Mouse (Mus musculus) forebrain, embryonic 14.5 days (tissue): ENCODE measurements at regions not wholly inside any gene's neighbourhood (a gene's known extent, or its start where the extent isn't known, plus 50 kb on each side); places are given as distances from the start of the nearest gene placed in this dataset.
A peak's percentile ranks its signal among the peaks of the same experiment; 100 is the strongest.
"Not testable (repeated sequence)": the region's sequence is repeated elsewhere in the genome, so short reads cannot be mapped to it uniquely, and the experiment has no call there.

Experiments used
- ATAC-seq: fragments of 200-750 bp; cut with Nextera tagmentation; 2 replicates; pipeline ENCODE4 v1.8.0; 2017; ENCODE audit warnings: mild to moderate bottlenecking, moderate library complexity
- DNase-seq: peaks from one replicate; pipeline ENCODE4 v3.0.0-alpha.2; 2015; ENCODE audit warnings: low spot score
- H3K27ac ChIP-seq: fragments of 300-500 bp; sonication (generic); 2 replicates; pipeline ENCODE4 v1.5.1; 2014; ENCODE audit warnings: low read depth, mild to moderate bottlenecking, control low read depth, low read length, moderate library complexity
- H3K27me3 ChIP-seq: fragments of 300-500 bp; sonication (generic); replicated peaks from 2 replicates; pipeline ENCODE4 v1.6.1; 2014; ENCODE audit warnings: low read length, control low read depth, mixed read lengths; ENCODE audit not compliant: control insufficient read depth, insufficient read depth
- H3K36me3 ChIP-seq: fragments of 300-500 bp; sonication (generic); 2 replicates; pipeline ENCODE4 v1.6.1; 2014; ENCODE audit warnings: low read length, control low read depth; ENCODE audit not compliant: control insufficient read depth, insufficient read depth
- H3K4me1 ChIP-seq: fragments of 300-500 bp; sonication (generic); 2 replicates; pipeline ENCODE4 v1.6.1; 2014; ENCODE audit warnings: antibody characterized with exemption, low read length, control low read depth; ENCODE audit not compliant: control insufficient read depth, insufficient read depth
- H3K4me2 ChIP-seq: fragments of 300-500 bp; sonication (generic); 2 replicates; pipeline ENCODE4 v1.6.1; 2014; ENCODE audit warnings: mild to moderate bottlenecking, control low read depth, low read length
- H3K4me3 ChIP-seq: fragments of 300-500 bp; sonication (generic); 2 replicates; pipeline ENCODE4 v1.5.1; 2014; ENCODE audit warnings: low read depth, low read length, control low read depth
- H3K9ac ChIP-seq: fragments of 300-500 bp; sonication (generic); 2 replicates; pipeline ENCODE4 v1.6.1; 2014; ENCODE audit warnings: mild to moderate bottlenecking, low read length, control low read depth, moderate library complexity
- H3K9me3 ChIP-seq: fragments of 300-500 bp; sonication (generic); replicated peaks from 2 replicates; pipeline ENCODE4 v1.6.1; 2016; ENCODE audit warnings: low read length, control low read depth, mixed read lengths; ENCODE audit not compliant: control insufficient read depth
- WGBS: fragments of 180-500 bp; shearing (Covaris S2); extraction: QIAGEN DNeasy Blood & Tissue Kit; methylation state at CpG from one replicate; pipeline ENCODE4 v1.1.7; 2014; 5-methylcytosine and 5-hydroxymethylcytosine counted together

DNA sequence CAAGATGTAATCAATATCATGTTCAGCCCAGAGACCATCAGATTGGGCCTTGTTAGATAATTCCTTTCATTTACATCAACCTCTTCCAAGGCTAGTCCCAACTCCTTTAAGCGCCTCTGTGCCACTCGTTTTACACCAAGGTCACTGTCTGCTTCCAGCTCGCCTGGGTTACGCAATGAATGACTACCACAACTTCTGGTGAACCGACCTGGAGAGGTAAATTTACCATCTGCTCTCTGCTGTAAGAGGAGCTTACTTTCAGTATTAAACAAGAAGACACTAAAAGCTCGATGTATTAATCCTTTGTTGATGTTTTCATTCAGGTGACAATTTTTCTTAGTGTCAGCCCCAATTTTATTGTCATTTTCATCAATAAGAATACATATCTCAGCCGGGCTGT, 51.7 kb upstream of the Fam174b start:
- H3K27ac ChIP-seq = no peak overlapping the region
- H3K9me3 ChIP-seq = no peaks in the 10 kb centered on the region
- no peaks in the 10 kb centered on the region for H3K36me3 ChIP-seq
- H3K4me3 ChIP-seq = no peak overlapping the region
- ATAC-seq = no peak
- H3K4me1 ChIP-seq = no peaks in the 10 kb centered on the region
- DNase-seq = no peak
- no peak overlapping the region for H3K4me2 ChIP-seq
- 89% methylated on average over 7 of the region's 7 CpGs for WGBS
- H3K27me3 ChIP-seq = no peaks in the 10 kb centered on the region
- H3K9ac ChIP-seq = no peak overlapping the region

DNA sequence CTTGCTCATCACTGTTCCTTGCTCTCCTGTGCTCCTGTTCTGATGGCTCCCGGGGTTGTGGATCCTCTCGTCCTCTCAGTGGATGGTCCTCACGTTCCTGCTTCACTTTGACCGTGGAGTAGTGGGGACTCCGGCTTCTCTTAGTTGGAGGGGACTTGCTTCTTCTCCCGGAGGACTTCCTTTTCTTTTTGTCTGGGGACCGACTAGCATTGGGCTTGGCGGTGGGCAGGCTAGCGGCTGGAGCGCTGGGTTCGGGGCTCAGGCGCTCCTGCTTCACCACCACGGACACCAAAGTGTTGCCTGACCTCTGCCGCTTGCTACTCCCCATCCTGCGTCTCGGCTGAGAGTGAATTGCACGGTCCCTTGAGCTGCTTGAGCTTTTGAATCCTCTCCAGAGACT, 53.9 kb upstream of the Fam174b start:
- H3K4me2 ChIP-seq, H3K9me3 ChIP-seq, H3K4me1 ChIP-seq, H3K36me3 ChIP-seq, H3K27ac ChIP-seq, H3K27me3 ChIP-seq, H3K9ac ChIP-seq, DNase-seq, H3K4me3 ChIP-seq, ATAC-seq: not testable (repeated sequence)
- 95% methylated on average over 16 of the region's 17 CpGs for WGBS

DNA sequence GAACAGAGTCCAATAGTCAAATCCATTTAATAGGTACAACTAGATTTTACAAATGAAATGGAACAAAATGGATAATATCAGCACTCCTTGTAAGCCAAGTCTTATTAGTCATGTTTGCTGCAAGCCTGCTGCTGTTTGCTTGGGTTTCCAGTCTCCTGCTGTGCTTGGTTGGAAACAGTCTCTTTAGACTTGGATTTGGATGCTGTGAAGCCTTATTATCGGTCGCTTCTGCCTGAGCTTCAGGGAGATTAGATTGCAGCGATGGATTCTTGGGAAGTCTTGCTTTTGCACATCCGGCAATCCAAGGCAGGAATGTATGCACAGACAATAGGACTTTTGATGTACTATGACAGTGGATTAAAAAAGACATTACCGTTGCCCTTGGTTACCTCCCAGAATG, 57.3 kb upstream of the Fam174b start:
- H3K9ac ChIP-seq = no peak overlapping the region
- 39% methylated on average over 5 of the region's 5 CpGs for WGBS
- no peaks in the 10 kb centered on the region for H3K9me3 ChIP-seq
- H3K27ac ChIP-seq = no peak overlapping the region
- ATAC-seq (no peak), DNase-seq (peak; percentile 23)
- no peaks in the 10 kb centered on the region for H3K27me3 ChIP-seq
- H3K36me3 ChIP-seq = no peaks in the 10 kb centered on the region
- no peak overlapping the region for H3K4me3 ChIP-seq
- H3K4me1 ChIP-seq = no peaks in the 10 kb centered on the region
- no peak overlapping the region for H3K4me2 ChIP-seq

DNA sequence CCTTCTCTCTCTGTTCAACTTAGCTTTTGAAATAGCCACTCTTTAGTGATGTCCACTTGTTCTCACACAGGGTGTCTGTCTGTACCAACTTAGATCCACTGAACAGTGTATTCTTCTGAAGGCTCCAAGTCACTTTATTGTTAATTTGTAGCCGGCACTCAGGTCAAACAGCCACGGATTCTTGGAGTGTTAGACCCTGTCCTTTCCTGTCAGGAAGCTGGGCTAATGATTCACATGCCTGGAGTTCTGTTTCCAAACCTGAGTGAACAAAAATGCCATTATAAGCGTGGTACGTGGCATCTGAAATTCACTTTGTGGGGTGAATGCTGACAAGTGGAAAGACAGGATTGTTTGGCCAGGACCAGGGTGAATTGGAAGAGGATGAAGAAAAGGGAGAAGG, 69.5 kb upstream of the Fam174b start:
- no peak for ATAC-seq
- no peak for DNase-seq
- H3K27ac ChIP-seq = no peak overlapping the region
- no peaks in the 10 kb centered on the region for H3K9me3 ChIP-seq
- no peaks in the 10 kb centered on the region for H3K4me1 ChIP-seq
- H3K4me3 ChIP-seq = no peak overlapping the region
- H3K9ac ChIP-seq = no peak overlapping the region
- H3K36me3 ChIP-seq = no peaks in the 10 kb centered on the region
- H3K4me2 ChIP-seq = no peak overlapping the region
- no peaks in the 10 kb centered on the region for H3K27me3 ChIP-seq
- WGBS = 79% methylated on average over 4 of the region's 4 CpGs

DNA sequence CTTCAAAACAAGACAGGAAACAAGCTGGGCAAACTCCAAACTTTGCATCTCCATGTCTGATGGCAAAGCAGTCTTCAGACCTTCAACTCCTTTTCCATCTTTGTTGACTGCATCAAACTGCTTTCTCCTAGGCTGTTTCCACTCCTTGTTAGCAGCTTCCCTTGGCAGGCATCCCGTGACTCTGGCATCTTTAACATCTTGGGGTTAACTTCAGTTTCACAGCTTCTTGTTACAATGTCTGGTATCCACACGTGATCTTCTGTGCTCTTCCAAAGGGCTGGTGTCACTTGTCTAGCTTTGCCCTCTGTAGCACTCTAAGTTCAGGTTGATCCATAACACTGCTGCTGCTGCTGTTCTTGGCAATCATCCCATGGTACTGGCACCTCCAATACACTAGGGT, 71.3 kb upstream of the Fam174b start:
- ATAC-seq = no peak
- no peaks in the 10 kb centered on the region for H3K9me3 ChIP-seq
- H3K4me3 ChIP-seq = no peak overlapping the region
- 74% methylated on average over 2 of the region's 2 CpGs for WGBS
- DNase-seq = no peak
- H3K4me2 ChIP-seq = no peak overlapping the region
- no peaks in the 10 kb centered on the region for H3K27me3 ChIP-seq
- no peak overlapping the region for H3K27ac ChIP-seq
- H3K9ac ChIP-seq = no peak overlapping the region
- no peaks in the 10 kb centered on the region for H3K4me1 ChIP-seq
- H3K36me3 ChIP-seq = no peaks in the 10 kb centered on the region

DNA sequence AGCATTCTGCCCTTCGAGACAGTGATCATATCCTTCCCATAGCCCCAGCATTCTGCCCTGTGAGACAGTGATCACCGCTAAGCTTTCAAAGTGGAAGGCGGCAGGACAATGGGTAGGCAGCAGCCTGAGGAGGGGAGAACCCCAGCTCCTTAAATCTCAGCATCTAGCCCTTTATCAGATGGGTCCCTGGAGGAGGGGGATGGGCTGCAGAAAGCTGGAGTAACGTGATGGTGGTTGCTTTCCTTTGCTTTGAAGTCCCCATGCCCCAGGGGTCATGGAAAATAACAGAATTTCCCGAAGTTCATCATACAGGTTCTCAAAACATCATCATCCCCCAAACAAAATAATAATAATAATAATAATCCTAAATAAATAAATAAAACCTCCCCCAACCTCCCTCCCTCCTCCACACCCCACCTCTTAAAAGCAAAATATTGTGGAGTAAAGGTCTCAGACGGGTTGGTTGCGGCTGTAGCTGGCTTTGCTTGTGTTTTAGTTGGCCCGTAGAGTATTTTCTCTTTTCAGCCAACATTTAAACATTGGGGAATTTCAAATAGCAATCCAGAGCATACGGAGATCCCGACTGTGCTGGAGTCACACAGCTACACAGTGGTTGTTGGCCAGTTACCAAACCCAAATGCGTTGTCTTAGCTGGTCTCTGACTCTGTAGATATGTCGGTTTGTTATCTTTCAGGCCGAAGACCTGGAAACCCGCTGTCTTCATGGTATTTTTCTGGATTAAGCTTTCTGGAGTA, 73.0 kb upstream of the Fam174b start:
- H3K27ac ChIP-seq = no peak overlapping the region
- DNase-seq (no peak), ATAC-seq (no peak)
- no peaks in the 10 kb centered on the region for H3K4me1 ChIP-seq
- no peaks in the 10 kb centered on the region for H3K9me3 ChIP-seq
- 77% methylated on average over 14 of the region's 14 CpGs for WGBS
- no peaks in the 10 kb centered on the region for H3K36me3 ChIP-seq
- H3K9ac ChIP-seq = no peak overlapping the region
- H3K4me2 ChIP-seq = no peak overlapping the region
- no peak overlapping the region for H3K4me3 ChIP-seq
- H3K27me3 ChIP-seq = no peaks in the 10 kb centered on the region

DNA sequence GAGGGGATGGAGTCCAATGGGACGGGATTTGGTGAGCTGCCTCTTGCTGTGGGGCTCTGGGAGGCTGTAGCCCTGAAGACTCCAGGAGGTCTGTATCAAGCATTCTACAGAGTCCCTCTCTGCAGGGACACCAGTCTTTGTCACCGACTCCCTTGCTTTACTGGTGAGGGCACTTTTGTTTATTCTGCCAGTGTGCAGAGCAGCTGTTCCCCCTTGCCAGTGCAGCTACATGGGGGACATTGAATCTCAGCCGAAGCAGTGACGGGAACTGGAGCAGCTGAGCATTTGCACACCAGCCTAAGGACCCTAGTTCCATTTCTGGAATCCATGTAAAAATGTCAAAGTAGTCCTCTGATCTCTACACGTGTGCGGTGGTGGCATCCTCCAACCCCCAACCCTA, 75.1 kb upstream of the Fam174b start:
- no peak overlapping the region for H3K4me2 ChIP-seq
- H3K4me3 ChIP-seq = no peak overlapping the region
- H3K4me1 ChIP-seq = no peaks in the 10 kb centered on the region
- 59% methylated on average over 6 of the region's 6 CpGs for WGBS
- no peaks in the 10 kb centered on the region for H3K27me3 ChIP-seq
- H3K9me3 ChIP-seq = no peaks in the 10 kb centered on the region
- ATAC-seq = no peak
- no peak overlapping the region for H3K9ac ChIP-seq
- DNase-seq = no peak
- H3K27ac ChIP-seq = no peak overlapping the region
- no peaks in the 10 kb centered on the region for H3K36me3 ChIP-seq

DNA sequence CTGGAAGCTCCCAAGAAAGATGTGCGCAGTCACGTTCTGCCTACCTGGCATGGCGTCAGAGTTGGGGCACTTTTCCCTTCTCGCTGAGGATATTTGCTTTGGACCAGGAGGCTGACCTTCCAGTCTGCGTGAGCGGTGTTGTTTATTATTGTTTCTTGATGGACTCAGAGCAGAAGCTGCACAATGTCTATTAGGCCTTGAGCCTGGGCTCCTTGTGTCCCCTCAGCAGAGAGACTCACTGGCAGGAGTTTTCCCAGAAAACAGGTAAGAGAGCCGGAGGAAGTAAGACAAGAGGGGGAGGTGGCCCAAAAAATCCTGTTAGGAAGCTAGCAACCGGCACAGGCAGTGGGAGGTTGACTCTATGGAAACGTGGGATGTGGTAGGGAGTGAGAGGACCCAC, 77.6 kb upstream of the Fam174b start:
- WGBS = 88% methylated on average over 9 of the region's 9 CpGs
- Histone ChIP-seq H3K36me3 (no peaks in the 10 kb centered on the region), H3K4me3 (no peak overlapping the region), H3K4me2 (no peak overlapping the region), H3K27ac (no peak overlapping the region), H3K4me1 (no peaks in the 10 kb centered on the region), H3K9ac (no peak overlapping the region), H3K9me3 (no peaks in the 10 kb centered on the region), H3K27me3 (no peaks in the 10 kb centered on the region)
- ATAC-seq (no peak), DNase-seq (no peak)

DNA sequence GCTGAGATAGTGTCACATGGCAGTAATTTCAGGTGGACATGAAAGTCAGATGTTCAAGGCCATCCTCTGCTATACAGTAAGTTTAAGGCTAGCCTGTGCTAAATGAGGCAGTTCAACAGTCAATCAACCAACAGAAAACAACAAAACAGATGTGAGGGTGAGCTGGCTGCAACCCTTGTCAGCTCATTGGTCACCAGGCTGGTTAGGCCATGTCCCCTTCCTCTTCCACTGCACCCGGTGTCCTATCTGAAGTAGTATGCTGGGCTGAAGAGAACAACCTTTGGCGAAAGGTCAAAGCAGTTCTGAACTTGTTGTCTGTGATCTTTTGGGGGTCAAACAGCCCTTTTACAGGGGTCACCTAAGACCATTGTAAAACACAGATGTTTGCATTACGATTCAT, 78.2 kb upstream of the Fam174b start:
- no peak overlapping the region for H3K27ac ChIP-seq
- H3K9ac ChIP-seq = no peak overlapping the region
- no peak overlapping the region for H3K4me3 ChIP-seq
- ATAC-seq = no peak
- H3K36me3 ChIP-seq = no peaks in the 10 kb centered on the region
- H3K4me1 ChIP-seq = no peaks in the 10 kb centered on the region
- H3K9me3 ChIP-seq = no peaks in the 10 kb centered on the region
- DNase-seq = no peak
- WGBS = 93% methylated on average over 3 of the region's 3 CpGs
- no peak overlapping the region for H3K4me2 ChIP-seq
- H3K27me3 ChIP-seq = no peaks in the 10 kb centered on the region
